ENCODE assay signal across 24 mouse cellular contexts in the genomic region with DNA sequence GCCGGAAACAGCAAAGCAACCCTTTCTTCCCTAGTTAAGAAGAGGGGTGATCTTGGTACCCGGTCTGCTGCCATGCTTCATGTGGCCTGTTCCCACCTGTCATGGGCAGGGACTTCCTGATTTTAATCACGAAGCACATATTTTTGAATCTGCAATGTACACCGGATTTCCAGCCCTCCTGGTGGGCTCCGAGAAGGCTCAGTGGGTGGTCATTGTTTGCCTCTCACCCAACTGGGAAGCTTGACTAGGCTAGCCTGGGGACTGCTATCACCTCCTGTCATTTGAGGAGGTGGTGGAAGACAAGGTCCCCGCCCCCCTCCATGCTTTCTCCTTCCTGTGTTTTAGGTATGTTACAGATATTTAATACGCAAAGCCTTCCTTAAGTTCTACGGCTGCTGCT. TPM values are rescaled to one million over a fixed set of nuclear protein-coding genes. Genes with fewer than 3 reads are reported as not detected.
DNase-seq lines count a peak whose midpoint lies in the region; ATAC-seq and TF ChIP-seq lines count a peak whose summit lies in the region.
"Had no signal": no experiment of that assay in that cellular context is flagged by ENCODE, and none has a peak within 500 bp of the region (broad histone marks: within the 10 kb centered on the region; RNA-seq: fewer than 3 reads in every experiment).

No protein-coding gene starts in this region.

- TF ChIP-seq CTCF in heart, postnatal 0 days (IDR thresholded peaks at IDR 0.05; ENCODE audit: low read depth) = no peak

- H3K4me3 ChIP-seq in embryonic facial prominence, embryonic 12.5 days = no peak overlapping the region
- H3K4me3 ChIP-seq in embryonic facial prominence, embryonic 10.5 days = no peak overlapping the region
- no peak overlapping the region for H3K4me3 ChIP-seq in heart, embryonic 11.5 days (ENCODE audit: low read depth, low read length)
- H3K4me3 ChIP-seq in heart, embryonic 15.5 days = peak overlapping the region; percentile 23; the same call in 1 of the 2 replicates
- peak overlapping the region; percentile 33; the same call in 1 of the 2 replicates for H3K4me3 ChIP-seq in heart, postnatal 0 days (ENCODE audit: low read depth, low read length)
- no peak overlapping the region for H3K4me3 ChIP-seq in midbrain, embryonic 15.5 days
- H3K4me3 ChIP-seq: forebrain, embryonic 13.5 days; gastrocnemius, adult 2 months; hindbrain, embryonic 12.5 days had no signal

- no peak for ATAC-seq in embryonic facial prominence, embryonic 12.5 days (ENCODE audit: insufficient number of reproducible peaks, insufficient read depth, low FRiP score, low TSS enrichment)
- ATAC-seq in heart, embryonic 11.5 days (replicated peaks; ENCODE audit: insufficient number of reproducible peaks, low FRiP score, low TSS enrichment) = no peak
- no peak for ATAC-seq in heart, embryonic 15.5 days (replicated peaks; ENCODE audit: insufficient number of reproducible peaks, insufficient read depth, low FRiP score, low read depth)
- no peak for ATAC-seq in heart, postnatal 0 days (ENCODE audit: insufficient read depth, low read depth)
- no peak for ATAC-seq in midbrain, embryonic 15.5 days (replicated peaks)
- ATAC-seq: CD4-positive, CD25-positive, alpha-beta regulatory T cell, adult 4 months; forebrain, embryonic 13.5 days; forebrain, postnatal 0 days; hindbrain, embryonic 16.5 days; inflammation-experienced regulatory T-cells, adult 6 months; intestine, postnatal 0 days had no signal

- no peak for TF ChIP-seq EP300 in heart, postnatal 0 days (IDR thresholded peaks at IDR 0.05; ENCODE audit: low read depth)

- H3K4me1 ChIP-seq in embryonic facial prominence, embryonic 12.5 days = peaks cover 8% of the 10 kb centered on the region; the same call in 1 of the 2 replicates
- peaks cover 16% of the 10 kb centered on the region for H3K4me1 ChIP-seq in embryonic facial prominence, embryonic 10.5 days
- H3K4me1 ChIP-seq in heart, embryonic 11.5 days (ENCODE audit: control insufficient read depth, insufficient read depth, low read length) = peaks cover 20% of the 10 kb centered on the region
- H3K4me1 ChIP-seq in heart, embryonic 15.5 days (replicated peaks) = peaks cover 29% of the 10 kb centered on the region
- peaks cover 17% of the 10 kb centered on the region; the same call in 1 of the 2 replicates for H3K4me1 ChIP-seq in heart, postnatal 0 days (ENCODE audit: control insufficient read depth, insufficient read depth)
- peaks cover 1% of the 10 kb centered on the region for H3K4me1 ChIP-seq in midbrain, embryonic 15.5 days

- no peak overlapping the region for H3K9ac ChIP-seq in embryonic facial prominence, embryonic 12.5 days
- peak overlapping the region; percentile 46; the same call in 1 of the 2 replicates for H3K9ac ChIP-seq in heart, embryonic 11.5 days (ENCODE audit: low read depth, low read length)
- 0 out of 2 replicates have a peak overlapping the region, but pooled peaks have one; percentile 14 for H3K9ac ChIP-seq in heart, embryonic 15.5 days
- 0 out of 2 replicates have a peak overlapping the region, but pooled peaks have one; percentile 22 for H3K9ac ChIP-seq in heart, postnatal 0 days (replicated peaks; ENCODE audit: low read depth, low read length)
- no peak overlapping the region for H3K9ac ChIP-seq in midbrain, embryonic 15.5 days
- H3K9ac ChIP-seq: forebrain, embryonic 13.5 days; forebrain, postnatal 0 days; hindbrain, embryonic 12.5 days had no signal

- WGBS in embryonic facial prominence, embryonic 12.5 days = 33% methylated on average over 8 of the region's 8 CpGs
- 45% methylated on average over 8 of the region's 8 CpGs for WGBS in embryonic facial prominence, embryonic 10.5 days
- WGBS in heart, embryonic 11.5 days (ENCODE audit: insufficient replicate concordance) = 25% methylated on average over 8 of the region's 8 CpGs
- WGBS in heart, embryonic 15.5 days = 22% methylated on average over 8 of the region's 8 CpGs
- 11% methylated on average over 8 of the region's 8 CpGs for WGBS in heart, postnatal 0 days
- 40% methylated on average over 8 of the region's 8 CpGs for WGBS in midbrain, embryonic 15.5 days

- intact Hi-C loops in heart, postnatal 25 days (cut with DNase I) = no loop called here

- H3K9me3 ChIP-seq in embryonic facial prominence, embryonic 12.5 days = no peaks in the 10 kb centered on the region
- no peaks in the 10 kb centered on the region for H3K9me3 ChIP-seq in embryonic facial prominence, embryonic 10.5 days
- H3K9me3 ChIP-seq in heart, embryonic 11.5 days (replicated peaks; ENCODE audit: control insufficient read depth, low read length) = no peaks in the 10 kb centered on the region
- H3K9me3 ChIP-seq in heart, embryonic 15.5 days (replicated peaks) = no peaks in the 10 kb centered on the region
- H3K9me3 ChIP-seq in heart, postnatal 0 days (replicated peaks; ENCODE audit: control insufficient read depth, low read length) = no peaks in the 10 kb centered on the region
- no peaks in the 10 kb centered on the region for H3K9me3 ChIP-seq in midbrain, embryonic 15.5 days
- H3K9me3 ChIP-seq: forebrain, embryonic 13.5 days; G1E; hindbrain, embryonic 12.5 days had no signal

- peaks cover 12% of the 10 kb centered on the region for H3K27me3 ChIP-seq in embryonic facial prominence, embryonic 12.5 days
- H3K27me3 ChIP-seq in embryonic facial prominence, embryonic 10.5 days (replicated peaks; ENCODE audit: low read depth, poor library complexity, severe bottlenecking) = peaks cover 35% of the 10 kb centered on the region
- peaks cover 3% of the 10 kb centered on the region; the same call in 1 of the 2 replicates for H3K27me3 ChIP-seq in heart, embryonic 11.5 days (ENCODE audit: control insufficient read depth, insufficient read depth, low read length)
- 0 out of 2 replicates have a peak, but pooled peaks cover under 1% of the 10 kb centered on the region for H3K27me3 ChIP-seq in heart, embryonic 15.5 days
- no peaks in the 10 kb centered on the region for H3K27me3 ChIP-seq in heart, postnatal 0 days (ENCODE audit: control insufficient read depth, insufficient read depth, low read length)
- peaks cover 20% of the 10 kb centered on the region for H3K27me3 ChIP-seq in midbrain, embryonic 15.5 days (replicated peaks)

- no peak for DNase-seq in embryonic facial prominence, embryonic 10.5 days (ENCODE audit: low spot score)
- no peak for DNase-seq in heart, adult 8-10 months (ENCODE audit: low spot score)
- DNase-seq in heart, postnatal 25 days (ENCODE audit: low spot score) = no peak
- no peak for DNase-seq in heart, postnatal 0 days (ENCODE audit: low spot score)
- DNase-seq: adrenal gland, postnatal 10 days; B cell, adult 2 months; cerebellum, adult 11 months; cerebellum, adult 8-10 months; cerebellum, postnatal 14 days; forebrain, postnatal 0 days; gastrocnemius, adult 2 months; gastrocnemius, postnatal 25 days; kidney, adult 8-10 months had no signal

- no peak overlapping the region for H3K27ac ChIP-seq in embryonic facial prominence, embryonic 12.5 days
- H3K27ac ChIP-seq in embryonic facial prominence, embryonic 10.5 days (replicated peaks) = no peak overlapping the region
- peak overlapping the region; percentile 66 for H3K27ac ChIP-seq in heart, embryonic 11.5 days (ENCODE audit: low read depth, low read length)
- peak overlapping the region; percentile 65 for H3K27ac ChIP-seq in heart, embryonic 15.5 days
- H3K27ac ChIP-seq in heart, postnatal 0 days (ENCODE audit: low read depth) = 0 out of 2 replicates have a peak overlapping the region, but pooled peaks have one; percentile 17
- no peak overlapping the region for H3K27ac ChIP-seq in midbrain, embryonic 15.5 days
- H3K27ac ChIP-seq: forebrain, embryonic 13.5 days; hindbrain, embryonic 12.5 days had no signal

- H3K4me2 ChIP-seq in embryonic facial prominence, embryonic 12.5 days (replicated peaks) = 0 out of 2 replicates have a peak overlapping the region, but pooled peaks have one; percentile 2
- peak overlapping the region; percentile 57 for H3K4me2 ChIP-seq in heart, embryonic 11.5 days
- peak overlapping the region; percentile 57 for H3K4me2 ChIP-seq in heart, embryonic 15.5 days
- H3K4me2 ChIP-seq in heart, postnatal 0 days (ENCODE audit: low read depth, low read length) = peak overlapping the region; percentile 89
- no peak overlapping the region for H3K4me2 ChIP-seq in midbrain, embryonic 15.5 days
- H3K4me2 ChIP-seq: forebrain, embryonic 13.5 days; hindbrain, embryonic 12.5 days had no signal

- H3K36me3 ChIP-seq in embryonic facial prominence, embryonic 12.5 days = no peaks in the 10 kb centered on the region
- H3K36me3 ChIP-seq in embryonic facial prominence, embryonic 10.5 days (replicated peaks) = no peaks in the 10 kb centered on the region
- H3K36me3 ChIP-seq in heart, embryonic 11.5 days (ENCODE audit: control insufficient read depth, insufficient read depth, low read length) = no peaks in the 10 kb centered on the region
- H3K36me3 ChIP-seq in heart, embryonic 15.5 days = no peaks in the 10 kb centered on the region
- H3K36me3 ChIP-seq in heart, postnatal 0 days (replicated peaks; ENCODE audit: control insufficient read depth, insufficient read depth, low read length) = no peaks in the 10 kb centered on the region
- no peaks in the 10 kb centered on the region for H3K36me3 ChIP-seq in midbrain, embryonic 15.5 days (replicated peaks)
- H3K36me3 ChIP-seq: G1E; hindbrain, embryonic 12.5 days had no signal

RNA-seq across cellular contexts. Expression of a gene that starts 5.3 kb away (rescaled TPM):
- polyA plus RNA-seq in embryonic facial prominence, embryonic 12.5 days (2016; fragmentation: Nextera tagmentation; extraction: Ambion mirVana) = 2.7 and 3.0 TPM in 2 replicates
- 0.87 and 1.2 TPM in 2 replicates for polyA plus RNA-seq in embryonic facial prominence, embryonic 10.5 days (2016; fragmentation: Nextera tagmentation; extraction: Ambion mirVana)
- polyA plus RNA-seq in heart, embryonic 11.5 days (2014; fragmentation: Nextera tagmentation; extraction: Ambion mirVana) = 25.0 and 36.4 TPM in 2 replicates
- 100 to 1,000 TPM; 232 to 257 (median 245) TPM for total RNA-seq in heart, adult 8-10 months (2022)
- 39.9 and 44.4 TPM in 2 replicates for polyA plus RNA-seq in heart, embryonic 15.5 days (2015; fragmentation: Nextera tagmentation; extraction: Ambion mirVana)
- 100 to 1,000 TPM; 203 to 227 TPM for total RNA-seq in heart, postnatal 25 days (2021)
- 328 and 340 TPM in 2 replicates for total RNA-seq in heart, postnatal 0 days (2014; rRNA removed; ENCODE audit: low replicate concordance)
- polyA plus RNA-seq in heart, postnatal 0 days (2015; fragmentation: Nextera tagmentation; extraction: Ambion mirVana) = 58.5 and 65.2 TPM in 2 replicates
- polyA plus RNA-seq in midbrain, embryonic 15.5 days (2015; fragmentation: Nextera tagmentation; extraction: Ambion mirVana) = 0.87 and 1.0 TPM in 2 replicates

Comparison
In these comparisons a context has a peak if more than half of its experiments do, and no peak if none do; other contexts are left out.
1. H3K4me3 ChIP-seq: peak in heart, embryonic 15.5 days (single experiment) and heart, postnatal 0 days (single experiment); none in embryonic facial prominence, embryonic 12.5 days (single experiment), embryonic facial prominence, embryonic 10.5 days (single experiment), heart, embryonic 11.5 days (single experiment) and midbrain, embryonic 15.5 days (single experiment).
2. H3K27ac ChIP-seq: peak in heart, embryonic 11.5 days (single experiment), heart, embryonic 15.5 days (single experiment) and heart, postnatal 0 days (single experiment); none in embryonic facial prominence, embryonic 12.5 days (single experiment), embryonic facial prominence, embryonic 10.5 days (single experiment) and midbrain, embryonic 15.5 days (single experiment).
3. H3K9ac ChIP-seq: peak in heart, embryonic 11.5 days (single experiment), heart, embryonic 15.5 days (single experiment) and heart, postnatal 0 days (single experiment); none in embryonic facial prominence, embryonic 12.5 days (single experiment) and midbrain, embryonic 15.5 days (single experiment).